Mouse (Mus musculus) brown adipose tissue, adult 24 weeks (tissue): ENCODE data around the gene AL732309.1. TPM values are rescaled to one million over a fixed set of nuclear protein-coding genes. Genes with fewer than 3 reads are reported as not detected.

Experiments used
- H3K27ac ChIP-seq: fragments of 200-500 bp; replicated peaks from 2 replicates; pipeline ENCODE4 v1.5.1; 2012; ENCODE audit warnings: low read depth, mild to moderate bottlenecking, low read length
- H3K4me1 ChIP-seq: fragments of 200-500 bp; 2 replicates; pipeline ENCODE4 v1.6.1; 2012; ENCODE audit warnings: low read length, mixed read lengths; ENCODE audit not compliant: control insufficient read depth, insufficient read depth, insufficient read length
- H3K4me3 ChIP-seq: fragments of 200-500 bp; 2 replicates; pipeline ENCODE4 v1.5.1; 2012; ENCODE audit warnings: low read depth, mild to moderate bottlenecking, low read length, moderate library complexity; ENCODE audit not compliant: insufficient read depth
- polyA plus RNA-seq: library from polyadenylated mRNA; stranded (reverse); fragments of >200 nt; gene quantifications from 2 replicates; pipeline ENCODE4 v1.2.4, GENCODE M21; 2012; ENCODE audit not compliant: missing spikeins, insufficient read depth, insufficient read length

Gene AL732309.1
- polyA plus RNA-seq, 1 experiment, result 2.3 TPM

DNA sequence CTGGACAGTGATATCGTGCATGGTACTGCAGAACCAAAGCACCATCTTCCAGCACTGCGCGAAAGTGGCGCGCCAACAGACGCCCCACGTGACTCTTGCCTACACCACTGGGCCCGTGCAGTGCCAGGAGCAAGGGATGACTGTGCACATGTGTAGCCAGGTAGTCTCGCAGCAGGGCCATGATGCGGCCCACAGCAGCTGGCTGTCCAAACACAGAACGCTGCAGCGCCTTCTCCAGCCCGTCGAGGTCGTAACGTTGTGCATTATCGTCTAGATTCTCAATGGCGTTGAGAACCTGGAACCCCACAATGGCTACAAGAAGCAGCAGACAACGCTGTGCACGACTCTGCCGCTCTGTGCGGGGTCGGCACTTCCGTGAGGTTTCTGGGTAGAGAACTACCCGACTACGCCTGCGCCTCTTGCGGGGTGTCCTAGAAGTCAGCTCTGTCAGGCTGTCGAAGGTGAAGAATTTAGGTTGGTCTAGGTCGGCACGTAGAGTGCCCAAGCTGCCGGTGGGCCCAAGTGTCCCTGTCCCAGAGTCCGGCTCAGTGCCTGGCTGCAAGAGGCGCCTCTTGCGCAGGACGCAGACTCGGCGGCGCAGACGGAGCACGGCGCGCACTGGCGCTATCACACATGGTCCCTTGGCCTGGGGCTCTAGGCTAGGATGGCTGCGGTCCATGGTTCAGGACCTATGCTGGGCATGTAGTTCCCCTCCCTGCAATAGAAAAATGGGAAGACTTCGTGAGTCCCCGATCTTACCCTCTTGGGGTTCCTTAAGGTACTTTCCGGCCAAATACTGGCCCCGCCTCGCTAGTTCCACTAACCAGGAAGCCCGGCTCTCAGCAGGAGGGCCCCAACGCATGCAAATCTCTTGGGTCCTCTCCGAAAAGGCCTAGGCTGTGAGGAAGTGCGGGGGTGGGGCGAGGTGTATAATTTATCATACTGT lies 51.2 kb downstream of the AL732309.1 start:
- H3K4me1 ChIP-seq, result peaks cover 22% of the 10 kb centered on the region
- peak overlapping the region; percentile 84 for H3K27ac ChIP-seq
- peak overlapping the region; percentile 63 for H3K4me3 ChIP-seq

Other genes starting within 250 kb of the AL732309.1 start
- 10.6 and 15.1 TPM in 2 replicates for gene Nsmf, start 192.5 kb downstream of the AL732309.1 start, polyA plus RNA-seq
- gene Entpd8, start 166.6 kb downstream of the AL732309.1 start, polyA plus RNA-seq, result not detected in 2 replicates
- gene Noxa1, start 151.7 kb downstream of the AL732309.1 start, polyA plus RNA-seq, result not detected in 2 replicates
- gene Nrarp, start 66.1 kb downstream of the AL732309.1 start, polyA plus RNA-seq, result 6.4 and 7.1 TPM in 2 replicates
- 1.8 and 6.0 TPM in 2 replicates for gene Tor4a, start 50.0 kb downstream of the AL732309.1 start, polyA plus RNA-seq
- 15.4 and 19.0 TPM in 2 replicates for gene Nelfb, start 35.4 kb downstream of the AL732309.1 start, polyA plus RNA-seq
- gene Stpg3, start 32.2 kb downstream of the AL732309.1 start, polyA plus RNA-seq, result not detected in 2 replicates
- not detected in 2 replicates for gene Fam166a, start 28.1 kb downstream of the AL732309.1 start, polyA plus RNA-seq
- 193 and 284 TPM in 2 replicates for gene Tubb4b, start 22.2 kb downstream of the AL732309.1 start, polyA plus RNA-seq
- gene Slc34a3, start 12.5 kb downstream of the AL732309.1 start, polyA plus RNA-seq, result not detected in 2 replicates
- not detected in 2 replicates for gene Rnf224, start 10.1 kb downstream of the AL732309.1 start, polyA plus RNA-seq
- gene Rnf208, start 4.6 kb downstream of the AL732309.1 start, polyA plus RNA-seq, result not detected in 2 replicates
- not detected in 2 replicates for gene Cysrt1, start 4.4 kb downstream of the AL732309.1 start, polyA plus RNA-seq
- gene Tmem203, start 8.6 kb upstream of the AL732309.1 start, polyA plus RNA-seq, result 13.5 and 18.9 TPM in 2 replicates
- gene Tprn, start 15.8 kb upstream of the AL732309.1 start, polyA plus RNA-seq, result 1.7 and 3.7 TPM in 2 replicates
- 41.7 and 44.0 TPM in 2 replicates for gene Ssna1, start 25.6 kb upstream of the AL732309.1 start, polyA plus RNA-seq
- gene Anapc2, start 25.6 kb upstream of the AL732309.1 start, polyA plus RNA-seq, result 18.6 and 23.7 TPM in 2 replicates
- not detected in 2 replicates for gene Tmem210, start 41.3 kb upstream of the AL732309.1 start, polyA plus RNA-seq
- not detected in 2 replicates for gene Lrrc26, start 43.1 kb upstream of the AL732309.1 start, polyA plus RNA-seq
- gene Grin1, start 72.3 kb upstream of the AL732309.1 start, polyA plus RNA-seq, result not detected in 2 replicates
- 11.3 and 16.0 TPM in 2 replicates for gene Man1b1, start 85.5 kb upstream of the AL732309.1 start, polyA plus RNA-seq
- 11.1 and 15.0 TPM in 2 replicates for gene Dpp7, start 109.5 kb upstream of the AL732309.1 start, polyA plus RNA-seq
- gene Uap1l1, start 118.8 kb upstream of the AL732309.1 start, polyA plus RNA-seq, result 6.1 and 9.1 TPM in 2 replicates
- gene Sapcd2, start 125.5 kb upstream of the AL732309.1 start, polyA plus RNA-seq, result not detected in 2 replicates
- 11.3 and 18.4 TPM in 2 replicates for gene Entpd2, start 149.0 kb upstream of the AL732309.1 start, polyA plus RNA-seq
- 32.5 and 41.5 TPM in 2 replicates for gene Npdc1, start 152.5 kb upstream of the AL732309.1 start, polyA plus RNA-seq
- gene Fut7, start 176.4 kb upstream of the AL732309.1 start, polyA plus RNA-seq, result not detected in 2 replicates
- gene Abca2, start 181.8 kb upstream of the AL732309.1 start, polyA plus RNA-seq, result 30.0 and 52.4 TPM in 2 replicates
- gene Clic3, start 210.0 kb upstream of the AL732309.1 start, polyA plus RNA-seq, result not detected in 2 replicates
- gene Paxx, start 214.2 kb upstream of the AL732309.1 start, polyA plus RNA-seq, result 195 and 218 TPM in 2 replicates
- gene Ptgds, start 223.2 kb upstream of the AL732309.1 start, polyA plus RNA-seq, result 15.2 and 46.8 TPM in 2 replicates
- gene Lcn12, start 247.0 kb upstream of the AL732309.1 start, polyA plus RNA-seq, result not detected in 2 replicates